Mouse (Mus musculus): ENCODE results near the gene Vps13a. TPM values are rescaled to one million over a fixed set of nuclear protein-coding genes. Genes with fewer than 3 reads are reported as not detected.

Gene Vps13a
- polyA plus RNA-seq, 1 experiment from 2014 or later, result 5.6 TPM

DNA sequence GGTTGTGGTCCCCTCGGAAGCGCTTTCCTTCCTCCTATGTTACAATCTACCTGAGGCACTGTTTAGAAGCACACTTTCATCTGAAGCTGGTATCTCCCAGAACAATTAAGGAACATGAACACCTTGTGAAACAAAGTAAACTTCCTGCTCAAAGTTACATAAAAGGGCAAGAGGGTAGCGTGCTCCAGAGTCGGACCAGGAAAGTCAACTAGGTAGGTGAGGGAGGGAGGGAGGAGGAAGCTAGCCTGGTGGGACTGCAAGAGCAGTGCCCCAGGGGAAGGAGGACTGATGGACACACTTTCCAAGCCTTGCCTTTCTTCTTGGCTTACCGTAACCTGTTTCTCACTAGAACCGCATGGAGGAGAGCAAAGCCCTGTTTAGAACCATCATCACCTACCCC, 173.1 kb downstream of the Vps13a start:
- Histone ChIP-seq H3K9ac (ENCODE audit: low read depth, low read length) (no peak overlapping the region), H3K27me3 (ENCODE audit: control insufficient read depth, insufficient read depth, low read depth, low read length) (no peaks in the 10 kb centered on the region), H3K9me3 (replicated peaks; ENCODE audit: control insufficient read depth, low read length) (no peaks in the 10 kb centered on the region), H3K27ac (ENCODE audit: low read length) (no peak overlapping the region), H3K4me3 (ENCODE audit: low read depth, low read length) (no peak overlapping the region), H3K4me2 (ENCODE audit: low read depth, low read length) (no peak overlapping the region), H3K36me3 (ENCODE audit: control insufficient read depth, insufficient read depth) (no peaks in the 10 kb centered on the region), H3K4me1 (ENCODE audit: control insufficient read depth, low read depth, low read length) (no peaks in the 10 kb centered on the region)
- WGBS (ENCODE audit: insufficient replicate concordance), result 79% methylated on average over 6 of the region's 6 CpGs
- no peak for ATAC-seq (ENCODE audit: low read depth)

DNA sequence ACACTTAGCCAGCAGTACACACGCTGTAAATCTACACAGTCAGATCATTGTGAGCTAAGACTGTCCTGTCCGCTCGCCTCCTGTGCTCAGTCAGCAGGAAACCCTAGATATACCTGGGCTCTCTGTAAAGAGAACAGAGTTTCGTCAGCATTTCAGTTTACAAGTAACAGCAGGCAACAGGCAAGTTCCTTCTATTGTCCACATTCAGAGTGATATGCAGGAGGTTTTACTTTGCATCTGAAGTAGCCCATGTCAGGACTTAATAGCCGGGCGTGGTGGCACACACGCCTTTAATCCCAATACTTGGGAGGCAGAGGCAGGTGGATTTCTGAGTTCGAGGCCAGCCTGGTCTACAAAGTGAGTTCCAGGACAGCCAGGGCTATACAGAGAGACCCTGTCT, 178.7 kb downstream of the Vps13a start:
- Histone ChIP-seq H3K4me2 (ENCODE audit: low read depth, low read length) (no peak overlapping the region), H3K36me3 (ENCODE audit: control insufficient read depth, insufficient read depth) (no peaks in the 10 kb centered on the region), H3K27me3 (ENCODE audit: control insufficient read depth, insufficient read depth, low read depth, low read length) (no peaks in the 10 kb centered on the region; the same call in 1 of the 2 replicates), H3K4me3 (ENCODE audit: low read depth, low read length) (no peak overlapping the region), H3K9ac (ENCODE audit: low read depth, low read length) (no peak overlapping the region), H3K9me3 (replicated peaks; ENCODE audit: control insufficient read depth, low read length) (no peaks in the 10 kb centered on the region), H3K4me1 (ENCODE audit: control insufficient read depth, low read depth, low read length) (no peaks in the 10 kb centered on the region; the same call in 1 of the 2 replicates), H3K27ac (ENCODE audit: low read length) (no peak overlapping the region)
- WGBS (ENCODE audit: insufficient replicate concordance), result 65% methylated on average over 8 of the region's 8 CpGs
- ATAC-seq (ENCODE audit: low read depth), result no peak

DNA sequence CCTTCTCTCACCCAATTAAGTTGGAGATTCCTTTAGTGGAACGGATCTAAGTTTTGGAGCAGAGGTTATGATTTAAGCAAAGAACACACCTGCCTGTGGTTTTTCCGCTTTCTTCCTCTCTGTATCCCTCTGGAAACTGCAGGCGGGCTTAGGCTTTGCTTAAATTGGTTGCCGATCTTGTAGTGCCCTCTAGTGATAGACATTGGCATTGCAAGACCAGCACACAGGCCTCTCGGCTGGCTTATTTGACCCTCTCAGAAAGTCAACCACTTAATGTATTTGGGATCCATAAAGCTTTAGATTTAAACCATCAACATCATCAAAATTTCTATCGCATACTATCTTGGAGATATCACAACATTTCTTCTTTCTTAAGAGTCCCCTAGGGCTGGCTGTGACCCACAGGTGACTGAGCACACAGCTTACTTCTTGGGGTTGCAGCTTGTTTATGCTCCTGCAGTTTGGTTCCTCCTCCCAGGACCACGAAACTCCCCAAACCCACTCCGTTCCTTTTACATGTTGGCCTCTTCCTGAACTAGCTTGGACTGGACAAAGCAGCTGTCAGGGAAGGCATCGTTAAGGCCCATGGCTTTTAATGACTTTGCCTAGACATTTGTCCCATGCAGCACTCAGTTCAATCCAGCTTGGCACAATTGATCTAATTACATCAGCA, 181.3 kb downstream of the Vps13a start:
- Histone ChIP-seq H3K36me3 (ENCODE audit: control insufficient read depth, insufficient read depth) (no peaks in the 10 kb centered on the region), H3K4me2 (ENCODE audit: low read depth, low read length) (no peak overlapping the region), H3K9me3 (replicated peaks; ENCODE audit: control insufficient read depth, low read length) (no peaks in the 10 kb centered on the region), H3K27me3 (ENCODE audit: control insufficient read depth, insufficient read depth, low read depth, low read length) (no peaks in the 10 kb centered on the region; the same call in 1 of the 2 replicates), H3K4me3 (ENCODE audit: low read depth, low read length) (no peak overlapping the region), H3K4me1 (ENCODE audit: control insufficient read depth, low read depth, low read length) (no peaks in the 10 kb centered on the region; the same call in 1 of the 2 replicates), H3K9ac (ENCODE audit: low read depth, low read length) (no peak overlapping the region), H3K27ac (ENCODE audit: low read length) (no peak overlapping the region)
- no peak for ATAC-seq (ENCODE audit: low read depth)
- 16% methylated on average over 9 of the region's 9 CpGs for WGBS (ENCODE audit: insufficient replicate concordance)

- no peak overlapping the region for H3K4me3 ChIP-seq (ENCODE audit: low read depth, low read length)
- no peak for ATAC-seq (ENCODE audit: low read depth)
These were observed 182.0 kb downstream of the Vps13a start for GRCm38 (mm10) chr19:16598653-16599297.

GRCm38 (mm10) chr19:16597216-16597615, 183.5 kb downstream of the Vps13a start:
- H3K4me2 ChIP-seq (ENCODE audit: low read depth, low read length), result no peak overlapping the region
- ATAC-seq (ENCODE audit: low read depth), result no peak
- no peak overlapping the region for H3K4me3 ChIP-seq (ENCODE audit: low read depth, low read length)
- no peaks in the 10 kb centered on the region; the same call in 1 of the 2 replicates for H3K4me1 ChIP-seq (ENCODE audit: control insufficient read depth, low read depth, low read length)
- no peak overlapping the region for H3K9ac ChIP-seq (ENCODE audit: low read depth, low read length)
- no peaks in the 10 kb centered on the region for H3K36me3 ChIP-seq (ENCODE audit: control insufficient read depth, insufficient read depth)
- WGBS (ENCODE audit: insufficient replicate concordance), result 64% methylated on average over 6 of the region's 6 CpGs
- H3K9me3 ChIP-seq (replicated peaks; ENCODE audit: control insufficient read depth, low read length), result no peaks in the 10 kb centered on the region
- no peaks in the 10 kb centered on the region; the same call in 1 of the 2 replicates for H3K27me3 ChIP-seq (ENCODE audit: control insufficient read depth, insufficient read depth, low read depth, low read length)
- H3K27ac ChIP-seq (ENCODE audit: low read length), result no peak overlapping the region

More at GRCm38 (mm10) chr19:16598653-16599297, 182.0 kb downstream of the Vps13a start:
- Histone ChIP-seq H3K36me3 (ENCODE audit: control insufficient read depth, insufficient read depth) (no peaks in the 10 kb centered on the region), H3K9ac (ENCODE audit: low read depth, low read length) (no peak overlapping the region), H3K27me3 (ENCODE audit: control insufficient read depth, insufficient read depth, low read depth, low read length) (no peaks in the 10 kb centered on the region; the same call in 1 of the 2 replicates), H3K9me3 (replicated peaks; ENCODE audit: control insufficient read depth, low read length) (no peaks in the 10 kb centered on the region), H3K4me2 (ENCODE audit: low read depth, low read length) (no peak overlapping the region), H3K4me1 (ENCODE audit: control insufficient read depth, low read depth, low read length) (no peaks in the 10 kb centered on the region; the same call in 1 of the 2 replicates), H3K27ac (ENCODE audit: low read length) (no peak overlapping the region)
- WGBS (ENCODE audit: insufficient replicate concordance), result 34% methylated on average over 11 of the region's 11 CpGs

DNA sequence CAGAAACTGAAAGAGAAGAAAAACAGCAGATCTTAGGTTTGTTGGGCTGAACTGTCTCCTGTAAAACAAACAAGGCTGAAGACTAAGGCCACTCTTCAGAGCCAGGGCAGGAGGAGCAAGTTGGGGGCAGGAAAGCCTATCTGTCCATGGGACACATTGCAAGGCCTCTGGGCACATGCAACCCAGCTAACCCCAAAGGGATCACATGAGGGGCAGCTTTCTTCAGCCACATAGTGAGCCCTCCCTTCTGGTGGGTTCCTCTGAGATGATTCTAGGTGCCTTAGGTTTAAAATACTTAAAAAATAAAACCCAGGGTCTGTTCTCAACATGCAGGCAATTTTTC, 186.8 kb downstream of the Vps13a start:
- H3K27me3 ChIP-seq (ENCODE audit: control insufficient read depth, insufficient read depth, low read depth, low read length), result no peaks in the 10 kb centered on the region; the same call in 1 of the 2 replicates
- no peak overlapping the region for H3K9ac ChIP-seq (ENCODE audit: low read depth, low read length)
- no peak overlapping the region for H3K4me3 ChIP-seq (ENCODE audit: low read depth, low read length)
- no peak overlapping the region for H3K4me2 ChIP-seq (ENCODE audit: low read depth, low read length)
- H3K27ac ChIP-seq (ENCODE audit: low read length), result no peak overlapping the region
- no peaks in the 10 kb centered on the region for H3K9me3 ChIP-seq (replicated peaks; ENCODE audit: control insufficient read depth, low read length)
- ATAC-seq (ENCODE audit: low read depth), result no peak
- no peaks in the 10 kb centered on the region for H3K36me3 ChIP-seq (ENCODE audit: control insufficient read depth, insufficient read depth)
- no peaks in the 10 kb centered on the region for H3K4me1 ChIP-seq (ENCODE audit: control insufficient read depth, low read depth, low read length)

DNA sequence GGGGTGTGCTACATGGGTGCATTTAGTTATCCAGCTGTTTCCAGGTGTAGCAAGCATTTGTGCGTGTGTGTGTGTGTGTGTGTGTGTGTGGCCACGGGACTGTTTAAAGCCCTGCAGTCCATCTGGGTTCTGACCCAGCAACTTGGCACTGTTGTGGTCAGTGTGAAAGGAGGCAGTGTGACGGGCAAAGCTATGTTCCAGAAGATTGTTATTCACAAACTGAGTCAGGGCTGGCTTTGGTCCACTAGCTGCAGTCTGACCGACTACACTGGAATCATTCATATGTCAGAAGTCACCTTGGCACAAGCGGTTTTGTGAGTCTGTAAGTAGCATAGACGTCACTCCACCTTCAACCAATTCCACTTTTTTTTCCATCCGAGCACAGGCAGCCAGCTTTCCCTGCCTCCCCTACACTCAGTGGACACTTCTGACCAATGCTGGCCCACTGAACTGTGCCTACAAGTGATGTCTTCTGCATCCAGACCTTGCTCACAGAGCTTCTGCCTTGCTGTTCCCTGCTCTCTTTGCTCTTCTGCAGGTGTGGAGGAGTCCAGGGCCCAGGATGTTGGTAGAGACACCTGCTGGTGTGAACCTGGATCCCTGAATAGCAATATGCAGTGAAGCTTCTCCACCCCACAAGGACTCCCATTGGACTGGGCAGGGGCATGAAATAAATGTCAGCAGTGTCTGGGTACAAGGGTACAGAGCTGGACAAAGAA, 187.3 kb downstream of the Vps13a start:
- ATAC-seq (ENCODE audit: low read depth), result no peak
- WGBS (ENCODE audit: insufficient replicate concordance), result 56% methylated on average over 7 of the region's 7 CpGs
- no peak overlapping the region for H3K4me2 ChIP-seq (ENCODE audit: low read depth, low read length)
- H3K27me3 ChIP-seq (ENCODE audit: control insufficient read depth, insufficient read depth, low read depth, low read length), result no peaks in the 10 kb centered on the region
- no peaks in the 10 kb centered on the region for H3K36me3 ChIP-seq (ENCODE audit: control insufficient read depth, insufficient read depth)
- no peak overlapping the region for H3K9ac ChIP-seq (ENCODE audit: low read depth, low read length)
- H3K27ac ChIP-seq (ENCODE audit: low read length), result no peak overlapping the region
- H3K9me3 ChIP-seq (replicated peaks; ENCODE audit: control insufficient read depth, low read length), result no peaks in the 10 kb centered on the region
- no peak overlapping the region for H3K4me3 ChIP-seq (ENCODE audit: low read depth, low read length)
- H3K4me1 ChIP-seq (ENCODE audit: control insufficient read depth, low read depth, low read length), result no peaks in the 10 kb centered on the region

DNA sequence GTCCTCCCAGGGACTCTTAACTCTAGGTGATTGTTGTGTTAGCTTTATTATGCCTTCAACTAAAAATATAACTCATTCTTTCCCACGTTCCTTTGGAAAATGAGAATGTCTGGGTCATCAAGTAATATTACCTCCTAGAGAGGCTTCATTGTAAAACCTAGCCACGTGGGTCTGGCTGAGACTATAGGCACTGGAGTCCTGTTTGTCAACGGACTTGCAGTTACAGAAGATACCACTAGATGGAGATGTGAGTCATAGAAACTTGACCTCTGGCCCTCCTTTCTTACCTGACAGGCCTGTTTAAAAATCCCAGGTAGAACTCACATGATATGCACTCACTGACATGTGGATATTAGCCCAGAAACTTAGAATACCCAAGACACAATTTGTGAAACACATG, 195.4 kb downstream of the Vps13a start:
- no peaks in the 10 kb centered on the region for H3K36me3 ChIP-seq (ENCODE audit: control insufficient read depth, insufficient read depth)
- H3K27me3 ChIP-seq (ENCODE audit: control insufficient read depth, insufficient read depth, low read depth, low read length), result no peaks in the 10 kb centered on the region
- no peak overlapping the region for H3K4me3 ChIP-seq (ENCODE audit: low read depth, low read length)
- H3K27ac ChIP-seq (ENCODE audit: low read length), result no peak overlapping the region
- no peaks in the 10 kb centered on the region for H3K9me3 ChIP-seq (replicated peaks; ENCODE audit: control insufficient read depth, low read length)
- H3K4me1 ChIP-seq (ENCODE audit: control insufficient read depth, low read depth, low read length), result no peaks in the 10 kb centered on the region
- H3K4me2 ChIP-seq (ENCODE audit: low read depth, low read length), result no peak overlapping the region
- H3K9ac ChIP-seq (ENCODE audit: low read depth, low read length), result no peak overlapping the region
- ATAC-seq (ENCODE audit: low read depth), result no peak
- WGBS (ENCODE audit: insufficient replicate concordance), result 8% methylated on average over 3 of the region's 3 CpGs

DNA sequence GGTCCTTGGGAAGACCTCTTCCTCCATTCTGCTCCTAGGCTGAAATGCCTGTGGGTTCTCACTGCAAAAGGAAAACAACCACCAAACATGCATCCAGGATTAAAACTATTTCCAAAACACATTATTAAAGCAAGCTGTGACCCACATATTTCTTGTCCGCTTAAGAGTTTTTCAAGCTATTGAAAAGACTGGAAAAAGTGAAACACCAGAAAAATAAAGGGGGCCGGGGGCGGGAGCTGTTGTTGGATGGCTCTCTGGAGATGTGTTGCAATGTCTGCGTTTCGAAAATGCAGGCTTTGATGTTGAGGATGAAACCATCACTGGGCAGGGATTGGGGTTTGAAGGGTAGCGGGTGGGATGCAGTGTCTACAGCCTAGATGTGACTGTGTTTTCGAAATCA, 196.2 kb downstream of the Vps13a start:
- Histone ChIP-seq H3K27ac (ENCODE audit: low read length) (no peak overlapping the region), H3K27me3 (ENCODE audit: control insufficient read depth, insufficient read depth, low read depth, low read length) (no peaks in the 10 kb centered on the region), H3K4me3 (ENCODE audit: low read depth, low read length) (no peak overlapping the region), H3K36me3 (ENCODE audit: control insufficient read depth, insufficient read depth) (no peaks in the 10 kb centered on the region), H3K4me1 (ENCODE audit: control insufficient read depth, low read depth, low read length) (no peaks in the 10 kb centered on the region), H3K9ac (ENCODE audit: low read depth, low read length) (no peak overlapping the region), H3K9me3 (replicated peaks; ENCODE audit: control insufficient read depth, low read length) (no peaks in the 10 kb centered on the region), H3K4me2 (ENCODE audit: low read depth, low read length) (no peak overlapping the region)
- 76% methylated on average over 7 of the region's 7 CpGs for WGBS (ENCODE audit: insufficient replicate concordance)
- no peak for ATAC-seq (ENCODE audit: low read depth)

Measured in liver, embryonic 16.5 days (tissue).